Mouse (Mus musculus) urinary bladder, adult 2 months (tissue): ENCODE measurements around the gene Hoxd8. TPM values are rescaled to one million over a fixed set of nuclear protein-coding genes. Genes with fewer than 3 reads are reported as not detected.

ENCODE experiments used
- DNase-seq: peaks from one replicate; pipeline ENCODE4 v3.0.0; 2022; ENCODE audit warnings: low spot score
- polyA plus RNA-seq: library from polyadenylated mRNA; depleted of rRNA; stranded (reverse); fragments of >200 nt; gene quantifications from 2 replicates; pipeline ENCODE4 v1.2.3, GENCODE M21; 2012; rRNA removed

The Hoxd8 gene
- polyA plus RNA-seq, 1 experiment: 19.5 TPM

DNA sequence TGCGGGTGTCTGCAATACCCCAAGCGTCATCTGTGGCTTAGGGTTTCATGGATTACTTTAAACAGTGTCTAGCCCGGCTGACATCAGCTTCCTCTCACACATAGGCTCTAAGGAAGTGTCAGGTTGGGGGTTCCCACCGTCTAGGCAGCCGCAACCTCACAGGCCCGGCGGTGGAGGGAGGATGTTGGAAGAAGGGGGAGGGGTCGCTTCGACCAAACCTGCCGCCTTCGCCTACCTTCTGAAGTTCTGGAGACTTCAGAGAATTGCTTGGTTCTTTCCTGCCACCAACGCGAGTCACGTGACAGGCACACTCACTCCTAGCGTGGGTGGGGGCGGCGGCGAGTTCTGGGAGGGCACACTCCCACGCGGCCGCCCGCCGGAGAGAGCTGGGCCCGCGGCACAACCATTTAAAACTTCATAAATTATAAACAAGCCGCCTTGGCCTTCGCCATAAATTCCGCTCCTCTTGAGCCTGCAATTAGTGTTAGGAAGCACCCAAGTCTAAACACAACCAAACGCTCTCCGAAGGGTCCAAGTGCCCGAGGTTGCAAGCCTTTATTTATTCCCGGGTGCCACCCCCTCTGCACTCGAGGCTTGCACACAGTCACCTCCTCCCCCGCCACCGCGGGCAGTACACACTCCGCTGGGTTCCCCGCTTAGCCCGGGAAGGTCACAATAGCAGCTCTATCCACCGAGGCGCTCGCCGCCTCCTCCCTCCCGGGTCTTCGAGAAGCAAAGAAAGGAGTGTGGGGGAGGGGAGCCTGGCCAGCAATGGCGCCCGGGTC lies 45.1 kb downstream of the Hoxd8 start:
- no peak for DNase-seq

DNA sequence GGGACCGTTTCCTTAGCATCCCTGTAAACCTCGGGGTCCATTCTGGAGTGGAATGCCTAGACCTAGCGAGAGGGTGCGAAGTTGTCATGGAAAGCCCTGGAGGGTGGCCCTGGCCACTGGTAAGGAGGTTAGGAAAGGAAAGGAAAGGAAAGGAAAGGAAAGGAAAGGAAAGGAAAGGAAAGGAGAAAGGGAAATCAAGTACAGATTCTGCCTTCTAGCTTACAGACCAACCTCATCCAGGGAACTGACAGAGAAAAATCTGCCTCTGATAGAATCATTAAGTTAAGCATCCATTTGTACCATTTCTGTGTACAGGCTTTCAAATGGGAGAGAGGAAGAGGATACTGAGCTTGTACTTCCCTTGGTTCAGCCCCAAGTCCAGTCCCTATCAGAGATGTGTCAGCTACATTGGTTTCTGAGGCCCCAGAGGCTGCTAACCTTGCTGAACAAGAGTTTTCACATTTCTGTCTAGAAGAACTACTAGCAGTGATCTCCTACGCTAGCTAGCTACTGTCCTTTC lies 46.4 kb downstream of the Hoxd8 start:
- no peak for DNase-seq

DNA sequence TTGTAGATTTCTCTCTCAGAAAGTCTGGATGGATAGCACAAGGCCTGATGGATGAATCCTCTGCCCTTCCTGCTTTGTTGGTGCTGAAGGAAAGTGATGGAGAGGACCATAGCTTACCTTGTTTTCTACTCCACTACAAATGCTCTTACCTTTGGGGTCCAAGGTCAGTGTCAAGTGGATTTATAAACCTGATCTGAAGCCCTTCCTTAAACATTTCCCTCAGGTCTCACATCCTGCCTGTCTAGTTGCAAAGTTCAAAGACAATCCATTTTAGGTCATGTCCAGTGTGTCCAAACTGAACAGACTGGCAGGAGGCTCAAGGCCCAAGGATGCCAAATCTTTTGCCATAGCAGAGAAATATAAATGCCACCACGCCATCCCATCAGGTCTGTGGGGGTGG lies 47.4 kb downstream of the Hoxd8 start:
- DNase-seq: no peak

DNA sequence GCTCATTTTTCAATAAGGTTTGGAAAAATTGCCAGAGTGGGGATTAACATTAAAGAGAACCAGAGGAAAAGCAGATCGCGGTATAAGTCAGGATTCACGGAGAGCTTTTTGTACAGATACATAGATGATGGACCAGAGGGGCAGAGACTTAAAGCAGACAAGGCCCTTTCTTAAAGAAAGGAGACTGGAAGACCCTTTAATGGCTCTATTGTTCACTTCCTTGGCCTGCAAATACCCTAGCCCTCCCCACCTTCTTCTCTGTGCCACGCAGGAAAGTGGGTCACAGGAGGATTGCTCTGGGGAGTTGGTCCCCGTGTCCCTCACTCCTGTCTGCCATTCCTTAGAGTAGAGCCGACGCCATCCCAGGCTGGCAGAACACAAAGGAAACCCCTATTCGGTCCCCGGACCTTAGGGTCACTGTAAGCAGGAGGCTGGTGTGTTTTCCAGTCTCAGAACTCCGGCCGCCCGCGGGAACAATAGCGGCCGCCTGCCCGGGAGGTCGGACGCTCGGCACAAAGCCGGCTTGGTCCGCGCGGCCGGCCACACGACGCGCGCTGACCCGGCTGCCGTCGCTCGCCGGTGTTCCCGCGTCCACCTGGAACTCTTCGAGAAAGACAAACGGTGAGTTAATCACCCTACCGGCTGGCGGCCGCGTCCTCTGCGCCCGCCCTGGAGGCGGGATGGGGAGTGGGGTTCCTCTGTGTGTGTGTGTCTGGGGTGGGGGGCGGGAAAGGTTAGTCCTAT lies 48.2 kb downstream of the Hoxd8 start:
- no peak for DNase-seq

DNA sequence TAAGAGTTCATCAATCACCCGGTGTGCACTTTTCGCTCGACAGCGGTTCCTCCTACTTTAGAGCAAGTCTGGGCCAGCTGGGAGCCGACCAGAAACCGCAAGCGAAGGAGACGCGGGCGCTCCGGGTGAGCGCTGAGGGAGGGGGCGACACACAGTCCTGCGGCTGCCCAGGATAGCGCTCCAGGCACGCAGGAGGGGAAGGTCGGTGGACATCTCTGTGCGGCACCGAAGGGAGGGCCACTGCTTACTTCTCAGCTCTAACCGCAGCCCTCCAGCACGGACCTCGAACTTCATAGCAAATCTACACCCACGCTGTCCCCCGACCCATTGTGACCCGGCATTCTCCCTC lies 48.7 kb downstream of the Hoxd8 start:
- no peak for DNase-seq

DNA sequence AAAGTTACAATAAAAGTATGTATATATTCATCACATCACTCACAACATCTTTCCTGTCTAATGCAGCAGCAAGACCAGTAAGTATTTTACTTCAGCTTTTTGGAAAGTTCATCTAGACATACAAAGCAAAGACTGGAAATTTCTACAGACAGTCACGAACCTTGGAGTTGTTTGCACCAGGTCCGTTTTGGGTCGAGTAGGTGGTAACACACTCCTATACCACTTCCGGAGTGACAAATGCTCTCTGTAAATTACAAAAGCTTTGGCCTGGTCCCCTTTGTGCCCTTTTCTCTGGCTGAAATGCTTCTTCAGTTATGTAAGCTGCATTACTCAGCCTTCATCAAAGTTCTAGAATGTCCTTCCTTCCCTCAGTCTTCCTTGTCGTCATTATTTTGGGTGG lies 49.3 kb downstream of the Hoxd8 start:
- DNase-seq: no peak

Other genes with a start within 250 kb of the Hoxd8 start
- gene Lnpk, start 125.2 kb upstream of the Hoxd8 start, polyA plus RNA-seq: 8.9 and 9.3 TPM in 2 replicates
- 0.56 and 1.1 TPM in 2 replicates for gene Evx2, start 45.1 kb upstream of the Hoxd8 start, polyA plus RNA-seq
- 15.4 and 17.9 TPM in 2 replicates for gene Hoxd13, start 36.3 kb upstream of the Hoxd8 start, polyA plus RNA-seq
- gene Hoxd12, start 29.6 kb upstream of the Hoxd8 start, polyA plus RNA-seq: 2.3 and 2.6 TPM in 2 replicates
- 8.1 and 8.9 TPM in 2 replicates for gene Hoxd11, start 25.1 kb upstream of the Hoxd8 start, polyA plus RNA-seq
- 13.5 and 14.9 TPM in 2 replicates for gene Hoxd10, start 12.7 kb upstream of the Hoxd8 start, polyA plus RNA-seq
- 9.1 and 12.2 TPM in 2 replicates for gene Hoxd9, start 6.9 kb upstream of the Hoxd8 start, polyA plus RNA-seq
- gene Hoxd3, start 7.3 kb downstream of the Hoxd8 start, polyA plus RNA-seq: 2.6 and 2.7 TPM in 2 replicates
- 39.2 and 61.2 TPM in 2 replicates for gene Hoxd4, start 7.3 kb downstream of the Hoxd8 start, polyA plus RNA-seq
- gene Gm28230, start 22.1 kb downstream of the Hoxd8 start, polyA plus RNA-seq: 8.8 and 10.0 TPM in 2 replicates
- 0.04 TPM in 1 of 2 replicates, not detected in the other for gene Hoxd1, start 58.4 kb downstream of the Hoxd8 start, polyA plus RNA-seq
- gene Mtx2, start 121.2 kb downstream of the Hoxd8 start, polyA plus RNA-seq: 46.7 and 52.5 TPM in 2 replicates